Mouse (Mus musculus): Measurements from ENCODE around the gene Tmod4. TPM values are rescaled to one million over a fixed set of nuclear protein-coding genes. Genes with fewer than 3 reads are reported as not detected.

Tmod4 gene
- polyA plus RNA-seq, 1 experiment from 2014 or later = 0.82 TPM

DNA sequence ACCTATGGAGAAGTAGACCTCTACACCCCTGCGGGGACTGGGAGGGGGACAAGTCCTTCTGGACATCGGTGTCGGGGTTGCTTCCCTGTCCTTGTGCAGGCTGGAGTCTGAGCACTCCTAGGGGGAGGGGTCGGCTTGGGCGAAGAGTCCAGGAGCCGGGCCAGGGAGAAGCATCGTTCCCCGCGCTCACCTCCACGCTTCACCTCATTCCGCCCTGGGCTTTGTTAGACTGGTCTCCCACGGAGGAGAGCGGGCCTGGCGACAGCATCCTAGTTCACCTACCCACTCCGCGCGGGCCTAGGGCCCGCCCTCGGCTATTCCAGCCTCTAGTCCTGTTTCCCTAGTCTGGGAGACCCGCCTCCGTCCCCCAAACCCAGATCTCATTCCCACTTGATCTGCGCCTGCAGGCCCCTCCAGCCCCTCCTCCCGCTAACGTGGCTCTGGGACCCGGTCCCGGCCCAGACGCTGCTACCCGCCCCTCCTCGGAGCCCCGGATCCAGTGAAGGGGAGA is 36.8 kb downstream of the Tmod4 start:
- Histone ChIP-seq H3K27ac (replicated peaks) (no peak overlapping the region), H3K27me3 (replicated peaks) (peaks cover 9% of the 10 kb centered on the region; the same call in 1 of the 2 replicates), H3K9ac (peak overlapping the region; percentile 85), H3K4me2 (peak overlapping the region; percentile 94), H3K36me3 (peaks cover 8% of the 10 kb centered on the region; the same call in 1 of the 2 replicates), H3K4me3 (peak overlapping the region; percentile 75), H3K4me1 (peaks cover 46% of the 10 kb centered on the region), H3K9me3 (no peaks in the 10 kb centered on the region)
- ATAC-seq (ENCODE audit: extremely low read depth, insufficient number of reproducible peaks, low FRiP score, low TSS enrichment) = no peak
- 2% methylated on average over 29 of the region's 30 CpGs for WGBS

DNA sequence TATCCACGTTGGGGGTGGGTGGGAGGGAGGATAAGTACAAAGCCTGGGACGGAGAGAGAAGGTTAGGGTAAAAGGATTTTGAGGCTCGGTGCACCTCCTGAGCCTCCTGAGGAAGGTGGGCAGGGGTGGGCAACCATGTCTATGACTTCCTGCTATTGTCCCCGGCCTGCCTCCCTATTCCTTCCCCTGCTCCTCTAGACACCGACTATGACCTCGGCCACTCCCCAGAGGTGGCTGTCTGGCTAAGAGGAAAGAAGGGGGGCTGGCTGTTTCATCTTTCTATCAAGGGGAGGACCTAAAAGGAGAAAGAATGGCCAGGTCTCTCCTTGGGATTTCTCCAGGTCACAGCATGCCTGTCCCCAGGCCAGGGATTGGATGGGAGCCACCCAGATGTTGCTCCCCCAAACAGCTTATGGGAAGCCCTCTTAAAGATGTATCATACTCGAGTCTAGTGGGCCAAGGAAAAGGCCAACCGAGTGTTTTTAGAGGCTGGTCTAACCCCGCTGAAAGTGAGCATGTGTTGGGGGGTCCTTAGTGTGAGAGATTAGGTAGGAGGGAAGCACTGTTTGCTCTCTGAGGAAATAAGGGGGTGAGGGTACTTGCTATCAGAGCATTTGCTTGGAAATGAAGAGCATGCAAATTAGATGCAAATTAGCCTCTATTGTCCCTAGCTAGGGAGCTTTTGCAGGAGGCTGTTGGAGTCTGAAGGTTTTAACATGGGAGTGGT is 37.5 kb downstream of the Tmod4 start:
- Histone ChIP-seq H3K36me3 (peaks cover 13% of the 10 kb centered on the region), H3K9ac (peak overlapping the region; percentile 85), H3K9me3 (no peaks in the 10 kb centered on the region), H3K27me3 (replicated peaks) (peaks cover 9% of the 10 kb centered on the region; the same call in 1 of the 2 replicates), H3K4me3 (peak overlapping the region; percentile 75), H3K4me1 (peaks cover 46% of the 10 kb centered on the region), H3K27ac (replicated peaks) (no peak overlapping the region), H3K4me2 (peak overlapping the region; percentile 94)
- 9% methylated on average over 9 of the region's 9 CpGs for WGBS
- ATAC-seq (ENCODE audit: extremely low read depth, insufficient number of reproducible peaks, low FRiP score, low TSS enrichment) = no peak

DNA sequence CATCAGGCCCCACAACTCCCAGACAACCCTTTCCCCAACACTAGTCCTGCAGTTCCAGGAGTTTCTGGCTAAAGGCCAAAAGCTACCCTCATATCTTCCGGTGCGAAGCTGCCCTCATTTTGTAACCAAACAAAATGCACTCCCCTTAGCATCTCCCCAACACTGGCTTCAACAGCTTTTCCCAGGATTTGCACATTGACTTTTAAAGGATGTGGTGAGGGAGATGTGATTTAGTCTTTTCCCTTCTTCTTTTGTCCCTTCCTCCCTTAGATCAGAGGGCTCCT is 38.0 kb downstream of the Tmod4 start:
- no peak overlapping the region for H3K4me3 ChIP-seq
- peaks cover 11% of the 10 kb centered on the region; the same call in 1 of the 2 replicates for H3K27me3 ChIP-seq (replicated peaks)
- H3K36me3 ChIP-seq = peaks cover 18% of the 10 kb centered on the region
- no peak overlapping the region for H3K9ac ChIP-seq
- H3K27ac ChIP-seq (replicated peaks) = no peak overlapping the region
- ATAC-seq (ENCODE audit: extremely low read depth, insufficient number of reproducible peaks, low FRiP score, low TSS enrichment) = no peak
- H3K9me3 ChIP-seq = no peaks in the 10 kb centered on the region
- 21% methylated on average over 2 of the region's 2 CpGs for WGBS
- H3K4me1 ChIP-seq = peaks cover 46% of the 10 kb centered on the region
- peak overlapping the region; percentile 94 for H3K4me2 ChIP-seq

DNA sequence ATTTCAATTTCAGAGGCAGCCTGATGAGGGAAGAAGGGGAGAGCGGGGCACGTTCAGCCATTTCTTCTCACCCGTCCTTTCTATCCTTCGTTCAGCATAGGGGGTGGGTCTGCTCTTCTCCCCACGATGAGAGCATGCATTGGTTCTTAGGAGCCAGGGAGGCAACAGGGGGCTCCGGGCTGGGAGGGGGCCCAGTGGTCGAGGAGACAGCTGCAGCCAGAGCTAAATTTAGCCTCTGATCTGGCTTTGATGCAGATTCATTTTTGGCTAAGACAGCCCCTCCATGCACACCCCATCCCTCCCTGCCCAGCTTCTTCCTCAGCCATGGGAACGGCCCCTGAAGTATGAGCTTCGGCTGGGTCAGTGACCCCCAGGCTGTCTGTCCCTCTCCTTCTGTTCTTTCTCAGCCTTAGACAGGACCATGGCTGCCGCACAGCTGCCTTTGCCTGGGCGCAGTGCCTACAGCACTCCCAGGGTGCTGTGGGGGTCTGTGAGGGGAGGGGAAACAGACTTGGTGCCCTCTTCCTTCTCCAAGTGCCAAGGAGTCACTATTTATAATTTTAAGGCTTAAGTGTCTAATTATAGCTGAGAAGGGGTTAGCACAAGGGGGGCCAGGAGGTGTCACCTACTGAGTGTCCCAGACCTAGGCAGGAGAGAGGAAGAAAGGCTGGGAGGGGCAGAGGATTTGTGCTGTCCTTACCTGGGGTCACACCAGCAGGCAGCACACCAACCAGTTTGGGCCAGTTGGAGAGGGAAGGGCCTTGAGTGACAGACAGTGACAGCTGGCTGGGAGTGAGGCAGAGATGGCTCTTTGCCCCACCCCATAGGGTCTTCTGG is 39.4 kb downstream of the Tmod4 start:
- H3K9ac ChIP-seq = peak overlapping the region; percentile 48; the same call in 1 of the 2 replicates
- no peak for ATAC-seq (ENCODE audit: extremely low read depth, insufficient number of reproducible peaks, low FRiP score, low TSS enrichment)
- H3K27ac ChIP-seq (replicated peaks) = no peak overlapping the region
- WGBS = 40% methylated on average over 11 of the region's 11 CpGs
- H3K9me3 ChIP-seq = no peaks in the 10 kb centered on the region
- H3K4me3 ChIP-seq = no peak overlapping the region
- H3K4me1 ChIP-seq = peaks cover 46% of the 10 kb centered on the region
- peaks cover 27% of the 10 kb centered on the region for H3K36me3 ChIP-seq
- peaks cover 23% of the 10 kb centered on the region; the same call in 1 of the 2 replicates for H3K27me3 ChIP-seq (replicated peaks)
- H3K4me2 ChIP-seq = peak overlapping the region; percentile 42

DNA sequence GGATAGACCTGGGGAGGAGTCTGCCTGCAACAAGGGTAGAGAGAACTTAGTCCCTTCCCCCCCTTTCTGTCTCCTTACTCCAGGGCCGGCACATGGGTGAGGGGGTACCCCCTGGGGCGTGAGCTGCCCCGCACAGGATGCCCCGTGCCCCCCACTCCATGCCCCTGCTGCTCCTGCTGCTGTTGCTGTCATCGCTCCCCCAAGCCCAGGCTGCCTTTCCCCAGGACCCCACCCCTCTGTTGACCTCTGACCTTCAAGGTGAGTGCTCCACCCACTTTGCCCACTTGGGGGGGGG is 39.9 kb downstream of the Tmod4 start:
- WGBS = 74% methylated on average over 5 of the region's 5 CpGs
- peaks cover 30% of the 10 kb centered on the region for H3K36me3 ChIP-seq
- peaks cover 28% of the 10 kb centered on the region; the same call in 1 of the 2 replicates for H3K27me3 ChIP-seq (replicated peaks)
- H3K4me3 ChIP-seq = no peak overlapping the region
- no peak overlapping the region for H3K9ac ChIP-seq
- H3K4me2 ChIP-seq = no peak overlapping the region
- H3K4me1 ChIP-seq = peaks cover 46% of the 10 kb centered on the region
- no peak for ATAC-seq (ENCODE audit: extremely low read depth, insufficient number of reproducible peaks, low FRiP score, low TSS enrichment)
- no peak overlapping the region for H3K27ac ChIP-seq (replicated peaks)
- no peaks in the 10 kb centered on the region for H3K9me3 ChIP-seq

DNA sequence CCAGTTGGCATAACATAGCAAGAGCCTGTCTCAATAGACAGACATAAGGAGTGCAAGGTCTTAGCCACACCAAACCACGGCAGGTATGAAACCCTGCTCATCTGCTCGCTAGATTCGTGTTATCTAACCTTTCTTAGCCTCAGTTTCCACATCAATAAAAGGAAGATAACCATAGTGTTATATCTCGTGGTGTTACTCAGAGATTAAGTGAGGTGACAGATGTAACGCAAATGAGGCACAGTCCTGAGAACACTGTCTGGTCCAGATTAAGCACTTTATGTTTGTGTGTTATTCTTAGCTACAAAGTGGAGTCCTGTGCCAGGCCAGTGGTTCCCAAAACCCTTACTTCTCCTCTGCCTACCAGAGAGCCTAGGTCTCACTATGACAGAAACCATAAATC is 40.6 kb downstream of the Tmod4 start:
- Histone ChIP-seq H3K4me2 (no peak overlapping the region), H3K9me3 (no peaks in the 10 kb centered on the region), H3K9ac (no peak overlapping the region), H3K4me1 (peaks cover 41% of the 10 kb centered on the region), H3K27ac (replicated peaks) (0 out of 2 replicates have a peak overlapping the region, but pooled peaks have one; percentile 3), H3K4me3 (no peak overlapping the region), H3K27me3 (replicated peaks) (peaks cover 35% of the 10 kb centered on the region), H3K36me3 (peaks cover 36% of the 10 kb centered on the region)
- 52% methylated on average over 5 of the region's 5 CpGs for WGBS
- no peak for ATAC-seq (ENCODE audit: extremely low read depth, insufficient number of reproducible peaks, low FRiP score, low TSS enrichment)

DNA sequence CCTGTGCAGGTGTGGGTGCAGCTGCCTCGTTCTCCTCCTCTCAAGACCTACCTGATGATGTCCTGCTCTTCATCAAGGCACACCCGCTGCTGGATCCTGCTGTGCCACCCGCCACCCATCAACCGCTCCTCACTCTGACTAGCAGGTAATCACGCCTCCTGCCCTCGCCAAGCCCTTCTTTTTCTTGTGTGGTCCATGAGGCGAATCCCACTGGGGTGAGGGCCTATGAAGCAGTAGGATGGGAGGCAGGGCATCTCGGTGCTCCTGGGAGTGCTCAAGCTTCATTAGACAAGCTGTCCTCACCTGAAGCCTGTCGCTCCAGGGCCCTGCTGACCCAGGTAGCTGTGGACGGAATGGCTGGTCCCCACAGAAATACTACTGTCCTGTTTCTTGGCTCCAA is 45.7 kb downstream of the Tmod4 start:
- ATAC-seq (ENCODE audit: extremely low read depth, insufficient number of reproducible peaks, low FRiP score, low TSS enrichment) = no peak
- H3K27ac ChIP-seq (replicated peaks) = no peak overlapping the region
- H3K4me1 ChIP-seq = peaks cover 20% of the 10 kb centered on the region
- peaks cover 81% of the 10 kb centered on the region for H3K27me3 ChIP-seq (replicated peaks)
- H3K4me2 ChIP-seq = no peak overlapping the region
- WGBS = 81% methylated on average over 10 of the region's 10 CpGs
- peaks cover 58% of the 10 kb centered on the region for H3K36me3 ChIP-seq
- no peak overlapping the region for H3K4me3 ChIP-seq
- no peaks in the 10 kb centered on the region for H3K9me3 ChIP-seq
- H3K9ac ChIP-seq = no peak overlapping the region

DNA sequence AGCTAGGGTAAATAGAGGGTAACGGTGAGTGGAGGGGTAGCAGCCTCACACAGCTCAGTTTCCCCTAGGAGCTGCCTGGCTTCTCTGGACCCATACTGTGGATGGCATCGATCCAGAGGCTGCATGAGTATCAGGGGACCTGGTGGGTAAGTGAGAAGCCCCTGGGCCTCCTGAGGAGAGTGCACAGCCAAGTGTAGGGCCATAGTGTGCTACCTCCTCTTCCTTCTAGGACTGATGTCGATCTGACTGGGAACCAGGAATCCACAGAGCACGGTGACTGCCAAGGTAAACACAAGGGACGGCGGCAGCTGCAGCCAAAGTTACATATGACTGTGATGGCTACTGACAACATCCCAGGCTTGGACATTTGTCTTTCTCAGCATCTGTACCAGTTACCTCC is 46.8 kb downstream of the Tmod4 start:
- WGBS = 75% methylated on average over 6 of the region's 6 CpGs
- Histone ChIP-seq H3K27ac (replicated peaks) (no peak overlapping the region), H3K9me3 (no peaks in the 10 kb centered on the region), H3K36me3 (peaks cover 55% of the 10 kb centered on the region), H3K4me1 (peaks cover 19% of the 10 kb centered on the region), H3K4me2 (no peak overlapping the region), H3K4me3 (no peak overlapping the region), H3K9ac (no peak overlapping the region), H3K27me3 (replicated peaks) (peaks cover 88% of the 10 kb centered on the region)
- no peak for ATAC-seq (ENCODE audit: extremely low read depth, insufficient number of reproducible peaks, low FRiP score, low TSS enrichment)

DNA sequence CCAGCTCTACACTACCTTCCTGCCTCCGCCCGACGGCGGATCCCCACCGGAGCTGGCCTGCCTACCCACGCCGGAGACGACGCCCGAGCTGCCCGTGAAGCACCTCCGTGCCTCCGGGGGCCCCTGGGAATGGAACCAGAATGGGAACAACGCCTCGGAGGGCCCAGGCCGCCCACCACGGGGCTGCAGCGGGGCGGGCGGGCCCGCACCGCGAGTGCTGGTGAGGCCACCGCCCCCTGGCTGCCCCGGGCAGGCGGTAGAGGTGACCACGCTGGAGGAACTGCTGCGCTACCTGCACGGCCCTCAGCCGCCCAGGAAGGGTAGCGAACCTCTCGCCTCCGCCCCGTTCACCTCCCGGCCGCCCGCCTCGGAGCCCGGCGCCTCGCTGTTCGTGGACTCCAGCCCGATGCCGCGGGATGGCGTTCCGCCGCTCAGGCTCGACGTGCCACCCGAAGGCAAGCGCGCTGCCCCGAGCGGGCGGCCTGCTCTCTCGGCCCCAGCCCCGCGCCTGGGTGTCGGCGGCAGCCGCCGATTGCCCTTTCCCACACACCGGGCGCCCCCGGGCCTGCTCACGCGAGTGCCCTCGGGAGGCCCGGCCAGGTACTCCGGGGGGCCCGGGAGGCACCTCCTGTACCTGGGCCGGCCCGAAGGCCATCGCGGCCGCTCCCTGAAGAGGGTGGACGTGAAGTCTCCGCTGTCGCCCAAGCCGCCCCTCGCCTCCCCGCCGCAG is 48.4 kb downstream of the Tmod4 start:
- peak overlapping the region; percentile 76 for H3K4me2 ChIP-seq
- no peak for ATAC-seq (ENCODE audit: extremely low read depth, insufficient number of reproducible peaks, low FRiP score, low TSS enrichment)
- WGBS = 16% methylated on average over 84 of the region's 84 CpGs
- no peak overlapping the region for H3K27ac ChIP-seq (replicated peaks)
- H3K9me3 ChIP-seq = no peaks in the 10 kb centered on the region
- H3K4me3 ChIP-seq = peak overlapping the region; percentile 50
- peaks cover 41% of the 10 kb centered on the region for H3K36me3 ChIP-seq
- peaks cover 79% of the 10 kb centered on the region for H3K27me3 ChIP-seq (replicated peaks)
- H3K4me1 ChIP-seq = peaks cover 19% of the 10 kb centered on the region
- peak overlapping the region; percentile 73 for H3K9ac ChIP-seq

DNA sequence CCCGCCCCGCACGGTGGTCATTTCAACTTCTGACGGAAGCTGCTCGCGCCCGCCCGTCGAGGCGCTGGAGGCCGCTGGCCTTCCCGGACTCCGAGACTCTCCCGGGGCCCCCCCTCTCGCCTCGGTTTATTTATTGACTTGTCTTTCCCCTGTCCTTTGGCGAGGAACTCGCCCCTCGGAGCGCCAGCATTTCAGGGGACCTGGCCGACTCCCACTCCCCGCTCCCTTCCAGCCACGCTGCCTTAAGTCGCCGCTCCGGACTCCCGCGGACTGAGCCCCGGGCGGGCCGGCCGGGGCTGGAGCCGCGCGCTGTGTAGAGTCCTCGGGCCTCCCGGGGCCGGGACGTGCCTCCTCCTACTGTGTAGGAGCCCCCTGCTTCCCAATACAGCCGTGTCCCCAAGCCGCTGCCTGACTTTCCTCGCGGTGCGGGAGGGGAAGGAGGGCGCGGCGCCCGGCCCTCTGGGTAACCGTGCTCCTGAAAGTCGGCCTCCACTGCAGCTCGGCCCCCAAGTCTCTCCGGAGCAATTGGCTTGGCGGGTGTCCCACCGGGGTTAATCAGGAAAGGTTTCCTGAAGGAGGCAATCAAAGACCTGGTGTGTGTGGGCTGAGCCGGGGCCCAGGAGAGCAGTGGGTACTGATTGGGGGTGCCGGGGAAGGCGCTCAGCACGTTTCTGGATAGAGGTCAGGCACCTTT is 49.1 kb downstream of the Tmod4 start:
- peak overlapping the region; percentile 50 for H3K4me3 ChIP-seq
- H3K4me2 ChIP-seq = peak overlapping the region; percentile 76
- H3K27ac ChIP-seq (replicated peaks) = no peak overlapping the region
- no peaks in the 10 kb centered on the region for H3K9me3 ChIP-seq
- H3K27me3 ChIP-seq (replicated peaks) = peaks cover 73% of the 10 kb centered on the region
- H3K4me1 ChIP-seq = peaks cover 19% of the 10 kb centered on the region
- no peak for ATAC-seq (ENCODE audit: extremely low read depth, insufficient number of reproducible peaks, low FRiP score, low TSS enrichment)
- H3K36me3 ChIP-seq = peaks cover 36% of the 10 kb centered on the region
- peak overlapping the region; percentile 73 for H3K9ac ChIP-seq
- WGBS = 5% methylated on average over 58 of the region's 58 CpGs

Measured in heart, embryonic 13.5 days (tissue).